Mouse (Mus musculus) CH12F3 (cell line): ENCODE results near the gene Scn3b.

Experiments used
- in situ Hi-C: fragments of 300-500 bp; cut with MboI; formaldehyde crosslinking; loops from 2 replicates; pipeline ENCODE4 v1.14.3; 2020; ENCODE audit warnings: low sequenced_read_pairs

Gene Scn3b

GRCm38 (mm10) chr9:40333649-40334396 is 64.8 kb downstream of the Scn3b start:
- in situ Hi-C loops = no loop called here

- in situ Hi-C loops = no loop called here
Measured at GRCm38 (mm10) chr9:40334617-40335016, 65.6 kb downstream of the Scn3b start.

GRCm38 (mm10) chr9:40336701-40337100 is 67.7 kb downstream of the Scn3b start:
- in situ Hi-C loops = no loop called here

- in situ Hi-C loops = no loop called here
Measured at GRCm38 (mm10) chr9:40337131-40337820, 68.3 kb downstream of the Scn3b start.

- in situ Hi-C loops = no loop called here
Measured at GRCm38 (mm10) chr9:40339578-40339977, 70.6 kb downstream of the Scn3b start.
